ENCODE assay signal across 8 mouse cellular contexts in genomic region chr17:45595736-45596390, GRCm38 (mm10). TPM values are rescaled to one million over a fixed set of nuclear protein-coding genes. Genes with fewer than 3 reads are reported as not detected.
DNase-seq lines count a peak whose midpoint lies in the region; ATAC-seq and TF ChIP-seq lines count a peak whose summit lies in the region.
"Had no signal": no experiment of that assay in that cellular context is flagged by ENCODE, and none has a peak within 500 bp of the region (broad histone marks: within the 10 kb centered on the region; RNA-seq: fewer than 3 reads in every experiment).

No protein-coding gene starts in this region.

- DNase-seq in right cerebral cortex, postnatal 14 days: peak; percentile 43
- DNase-seq in right cerebral cortex, postnatal 25 days: no peak
- DNase-seq in embryonic facial prominence, embryonic 11.5 days (ENCODE audit: low spot score): no peak
- DNase-seq in induced T-regulatory cell, adult 2 months (ENCODE audit: low read depth): peak; percentile 57
- DNase-seq in midbrain, postnatal 0 days (ENCODE audit: low spot score): no peak

- peaks cover 15% of the 10 kb centered on the region for H3K4me1 ChIP-seq in embryonic facial prominence, embryonic 11.5 days (ENCODE audit: control insufficient read depth, insufficient read depth, low read length)
- H3K4me1 ChIP-seq in midbrain, postnatal 0 days (ENCODE audit: insufficient read depth, low read length): peaks cover 15% of the 10 kb centered on the region

- TF ChIP-seq CTCF in midbrain, postnatal 0 days (IDR thresholded peaks at IDR 0.05): no peak

- no peaks in the 10 kb centered on the region for H3K9me3 ChIP-seq in embryonic facial prominence, embryonic 11.5 days (replicated peaks; ENCODE audit: control insufficient read depth, low read length)
- no peaks in the 10 kb centered on the region for H3K9me3 ChIP-seq in midbrain, postnatal 0 days (ENCODE audit: low read length)

- 3% methylated on average over 23 of the region's 23 CpGs for WGBS in embryonic facial prominence, embryonic 11.5 days
- 8% methylated on average over 23 of the region's 23 CpGs for WGBS in midbrain, postnatal 0 days

- no peak for ATAC-seq in embryonic facial prominence, embryonic 11.5 days (replicated peaks; ENCODE audit: insufficient number of reproducible peaks, low FRiP score, low TSS enrichment, low read depth)
- no peak for ATAC-seq in midbrain, postnatal 0 days (ENCODE audit: low FRiP score)
- ATAC-seq in granulocyte monocyte progenitor cell, adult 5-6 weeks (replicated peaks; ENCODE audit: poor library complexity, severe bottlenecking): no peak
- ATAC-seq in megakaryocyte progenitor cell, adult 5-6 weeks (replicated peaks; ENCODE audit: poor library complexity): no peak

- H3K36me3 ChIP-seq in embryonic facial prominence, embryonic 11.5 days (replicated peaks; ENCODE audit: control insufficient read depth, insufficient read depth, low read depth, low read length): no peaks in the 10 kb centered on the region
- no peaks in the 10 kb centered on the region for H3K36me3 ChIP-seq in midbrain, postnatal 0 days (ENCODE audit: insufficient read depth, low read length)

- no peak overlapping the region for H3K27ac ChIP-seq in embryonic facial prominence, embryonic 11.5 days (replicated peaks; ENCODE audit: low read depth, low read length)
- no peak overlapping the region for H3K27ac ChIP-seq in midbrain, postnatal 0 days (ENCODE audit: low read depth, low read length)

- peaks cover 6% of the 10 kb centered on the region for H3K27me3 ChIP-seq in embryonic facial prominence, embryonic 11.5 days (ENCODE audit: control insufficient read depth, insufficient read depth, low read length)
- peaks cover 15% of the 10 kb centered on the region for H3K27me3 ChIP-seq in midbrain, postnatal 0 days (ENCODE audit: insufficient read depth, low read length)

- peak overlapping the region; percentile 93 for H3K4me2 ChIP-seq in embryonic facial prominence, embryonic 11.5 days (ENCODE audit: low read depth, low read length)
- H3K4me2 ChIP-seq in midbrain, postnatal 0 days (ENCODE audit: low read depth, low read length, poor library complexity, severe bottlenecking): peak overlapping the region; percentile 92

- H3K9ac ChIP-seq in embryonic facial prominence, embryonic 11.5 days (replicated peaks; ENCODE audit: low read length): peak overlapping the region; percentile 56
- H3K9ac ChIP-seq in midbrain, postnatal 0 days (replicated peaks; ENCODE audit: low read length, poor library complexity, severe bottlenecking): peak overlapping the region; percentile 54

- H3K4me3 ChIP-seq in embryonic facial prominence, embryonic 11.5 days (ENCODE audit: low read depth, low read length): peak overlapping the region; percentile 47
- peak overlapping the region; percentile 46 for H3K4me3 ChIP-seq in midbrain, postnatal 0 days (ENCODE audit: low read depth, low read length)

RNA-seq across cellular contexts. Expression of gene Slc29a1, which starts 3.5 kb away (rescaled TPM):
- 52.5 and 58.9 TPM in 2 replicates for polyA plus RNA-seq in embryonic facial prominence, embryonic 11.5 days (2014; fragmentation: Nextera tagmentation; extraction: Ambion mirVana)
- total RNA-seq in midbrain, postnatal 0 days (2014; rRNA removed): 45.3 and 82.1 TPM in 2 replicates
- polyA plus RNA-seq in midbrain, postnatal 0 days (2015; fragmentation: Nextera tagmentation; extraction: Ambion mirVana): 38.4 TPM in 2 replicates
- total RNA-seq in granulocyte monocyte progenitor cell, adult 5-6 weeks (2014; fragmentation: Nextera tagmentation): 60.7 and 107 TPM in 2 replicates
- total RNA-seq in granulocyte monocyte progenitor cell, adult 5-6 weeks (2017): 53.2 and 74.0 TPM in 2 replicates
- total RNA-seq in megakaryocyte progenitor cell, adult 5-6 weeks (2015): 43.5 and 67.7 TPM in 2 replicates
- total RNA-seq in megakaryocyte progenitor cell, adult 5-6 weeks (2017): 64.1 and 64.3 TPM in 2 replicates

RNA-seq across cellular contexts. Expression of gene Mymx, which starts 6.0 kb away (rescaled TPM):
- polyA plus RNA-seq in embryonic facial prominence, embryonic 11.5 days (2014; fragmentation: Nextera tagmentation; extraction: Ambion mirVana): 1.6 and 5.6 TPM in 2 replicates
- not detected in 2 replicates for total RNA-seq in midbrain, postnatal 0 days (2014; rRNA removed)
- polyA plus RNA-seq in midbrain, postnatal 0 days (2015; fragmentation: Nextera tagmentation; extraction: Ambion mirVana): not detected in 2 replicates
- not detected in 2 replicates for total RNA-seq in granulocyte monocyte progenitor cell, adult 5-6 weeks (2014; fragmentation: Nextera tagmentation)
- total RNA-seq in granulocyte monocyte progenitor cell, adult 5-6 weeks (2017): not detected in 2 replicates
- total RNA-seq in megakaryocyte progenitor cell, adult 5-6 weeks (2015): not detected in 2 replicates
- not detected in 2 replicates for total RNA-seq in megakaryocyte progenitor cell, adult 5-6 weeks (2017)
- total RNA-seq: heart, postnatal 36 days had no signal

RNA-seq across cellular contexts. Expression of gene Hsp90ab1, which starts 22.8 kb away (rescaled TPM):
- polyA plus RNA-seq in embryonic facial prominence, embryonic 11.5 days (2014; fragmentation: Nextera tagmentation; extraction: Ambion mirVana): 1,660 and 1,740 TPM in 2 replicates
- 1,063 and 1,068 TPM in 2 replicates for total RNA-seq in midbrain, postnatal 0 days (2014; rRNA removed)
- 1,368 and 1,371 TPM in 2 replicates for polyA plus RNA-seq in midbrain, postnatal 0 days (2015; fragmentation: Nextera tagmentation; extraction: Ambion mirVana)
- 1,977 and 2,073 TPM in 2 replicates for total RNA-seq in granulocyte monocyte progenitor cell, adult 5-6 weeks (2014; fragmentation: Nextera tagmentation)
- 2,383 and 2,522 TPM in 2 replicates for total RNA-seq in granulocyte monocyte progenitor cell, adult 5-6 weeks (2017)
- total RNA-seq in megakaryocyte progenitor cell, adult 5-6 weeks (2015): 1,239 and 1,324 TPM in 2 replicates
- total RNA-seq in megakaryocyte progenitor cell, adult 5-6 weeks (2017): 2,380 and 2,713 TPM in 2 replicates

RNA-seq across cellular contexts. Expression of gene Slc35b2, which starts 32.2 kb away (rescaled TPM):
- 85.6 and 92.2 TPM in 2 replicates for polyA plus RNA-seq in embryonic facial prominence, embryonic 11.5 days (2014; fragmentation: Nextera tagmentation; extraction: Ambion mirVana)
- 91.7 and 113 TPM in 2 replicates for total RNA-seq in midbrain, postnatal 0 days (2014; rRNA removed)
- 71.8 and 75.3 TPM in 2 replicates for polyA plus RNA-seq in midbrain, postnatal 0 days (2015; fragmentation: Nextera tagmentation; extraction: Ambion mirVana)
- total RNA-seq in granulocyte monocyte progenitor cell, adult 5-6 weeks (2014; fragmentation: Nextera tagmentation): 88.5 and 124 TPM in 2 replicates
- 39.3 and 77.1 TPM in 2 replicates for total RNA-seq in granulocyte monocyte progenitor cell, adult 5-6 weeks (2017)
- total RNA-seq in megakaryocyte progenitor cell, adult 5-6 weeks (2015): 80.2 and 85.9 TPM in 2 replicates
- 84.9 and 120 TPM in 2 replicates for total RNA-seq in megakaryocyte progenitor cell, adult 5-6 weeks (2017)

RNA-seq across cellular contexts. Expression of gene Nfkbie, which starts 40.4 kb away (rescaled TPM):
- 3.5 and 5.3 TPM in 2 replicates for polyA plus RNA-seq in embryonic facial prominence, embryonic 11.5 days (2014; fragmentation: Nextera tagmentation; extraction: Ambion mirVana)
- total RNA-seq in midbrain, postnatal 0 days (2014; rRNA removed): 2.0 and 4.8 TPM in 2 replicates
- 2.5 and 3.1 TPM in 2 replicates for polyA plus RNA-seq in midbrain, postnatal 0 days (2015; fragmentation: Nextera tagmentation; extraction: Ambion mirVana)
- total RNA-seq in granulocyte monocyte progenitor cell, adult 5-6 weeks (2014; fragmentation: Nextera tagmentation): 4.6 and 7.8 TPM in 2 replicates
- total RNA-seq in granulocyte monocyte progenitor cell, adult 5-6 weeks (2017): 4.9 and 6.0 TPM in 2 replicates
- 5.7 and 7.0 TPM in 2 replicates for total RNA-seq in megakaryocyte progenitor cell, adult 5-6 weeks (2015)
- 5.1 and 9.5 TPM in 2 replicates for total RNA-seq in megakaryocyte progenitor cell, adult 5-6 weeks (2017)

Comparison
In these comparisons a context has a peak if more than half of its experiments do, and no peak if none do; other contexts are left out.
1. DNase-seq: peak in right cerebral cortex, postnatal 14 days (single experiment) and induced T-regulatory cell, adult 2 months (single experiment); none in right cerebral cortex, postnatal 25 days (single experiment), embryonic facial prominence, embryonic 11.5 days (single experiment) and midbrain, postnatal 0 days (single experiment).